Mouse (Mus musculus): ENCODE measurements around the gene Mnx1. TPM values are rescaled to one million over a fixed set of nuclear protein-coding genes. Genes with fewer than 3 reads are reported as not detected.

Gene Mnx1
- not detected in 2 replicates for polyA plus RNA-seq (2012)

DNA sequence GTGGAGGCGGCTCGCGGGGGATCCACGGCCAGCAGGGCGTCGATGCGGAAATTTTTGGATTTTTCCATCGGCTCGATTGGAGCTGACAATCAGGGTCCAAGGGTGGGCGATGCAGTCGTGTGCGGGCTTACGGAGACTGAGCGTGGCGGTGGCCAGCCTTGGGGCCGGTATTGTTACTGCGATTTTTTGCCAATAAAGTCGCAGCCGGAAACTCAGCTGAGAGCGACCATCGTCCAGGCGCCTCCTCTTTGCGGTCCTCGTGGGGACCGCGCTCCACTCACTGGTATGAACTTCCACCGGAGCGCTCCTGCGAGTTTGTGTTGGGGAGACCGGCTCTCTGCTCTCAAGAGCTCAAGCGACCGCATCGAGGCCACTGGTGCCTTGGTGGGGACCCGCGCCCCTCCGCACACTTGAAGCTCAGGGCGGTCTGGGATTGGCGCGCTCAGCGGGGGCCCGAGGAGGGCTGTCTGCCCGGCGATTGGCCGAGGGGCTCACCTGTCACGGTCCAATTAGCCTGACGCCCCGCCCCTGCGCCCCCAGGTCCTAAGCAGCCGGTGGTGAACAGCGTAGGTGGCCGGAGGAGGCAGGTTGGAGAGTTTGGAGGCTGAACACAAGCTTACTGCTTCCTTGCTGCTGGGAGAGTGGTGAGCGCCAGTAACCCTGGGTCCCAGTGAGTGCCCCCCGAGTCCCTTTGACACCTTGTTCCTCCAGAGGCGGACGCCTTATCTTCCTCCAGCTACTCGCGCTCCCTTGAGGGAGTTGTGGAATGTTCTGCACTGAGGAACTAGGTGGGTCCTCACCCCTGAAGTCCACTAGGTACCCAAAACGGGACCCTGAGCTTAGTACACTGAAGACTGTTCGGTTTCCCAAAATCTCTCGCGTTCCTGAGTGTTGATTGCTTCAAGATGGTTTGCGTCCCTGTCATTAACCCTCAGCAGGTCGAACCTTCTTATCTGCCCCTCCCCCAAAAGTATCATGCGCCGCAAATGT is at the start of gene Mnx1:
Gene Mnx1 (minus strand): TSS at position 263 of the 990 bp plus-strand sequence.
- no peak for TF ChIP-seq GATA1 (IDR thresholded peaks at IDR 0.05; ENCODE audit: low read length)

DNA sequence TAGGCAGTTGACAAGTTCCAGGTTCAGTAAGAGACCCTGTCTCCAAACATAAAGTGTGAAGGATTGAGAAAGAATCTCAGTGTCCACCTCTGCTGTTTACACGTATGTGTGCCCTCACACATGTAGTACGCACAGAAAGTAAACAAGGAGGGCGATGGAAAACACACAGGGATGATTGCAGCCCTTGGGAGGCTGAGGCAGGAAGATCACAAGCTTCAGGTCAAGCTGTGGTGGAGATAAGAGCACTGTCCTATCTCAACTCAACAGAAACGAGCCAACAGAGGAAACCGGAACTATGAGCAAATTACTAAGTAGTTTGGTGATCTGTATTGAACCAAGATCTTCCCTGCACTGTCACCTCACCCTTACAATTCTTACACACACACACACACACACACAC is 38.2 kb upstream of the Mnx1 start:
- TF ChIP-seq GATA1 (IDR thresholded peaks at IDR 0.05; ENCODE audit: low read length) = peak; percentile 39

DNA sequence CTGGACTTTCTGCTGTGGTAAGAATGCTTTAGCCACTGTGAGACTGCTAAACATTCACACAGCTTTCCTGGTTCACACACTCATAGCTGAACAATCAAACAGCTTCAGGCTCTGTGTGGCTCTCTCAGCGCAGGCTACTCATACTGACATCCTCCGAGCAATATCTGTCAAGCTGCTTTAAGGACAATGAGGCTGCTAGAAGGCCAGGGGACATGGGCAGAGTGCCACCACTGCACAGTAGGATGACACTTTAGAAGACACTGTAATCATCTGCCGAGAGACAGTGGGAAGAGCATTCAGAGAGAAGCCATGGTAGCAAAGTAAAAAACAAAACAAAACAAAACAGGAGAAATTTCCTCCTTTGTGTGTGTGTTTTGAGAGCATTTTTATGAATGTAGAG is 37.6 kb upstream of the Mnx1 start:
- TF ChIP-seq GATA1 (IDR thresholded peaks at IDR 0.05; ENCODE audit: low read length) = no peak

DNA sequence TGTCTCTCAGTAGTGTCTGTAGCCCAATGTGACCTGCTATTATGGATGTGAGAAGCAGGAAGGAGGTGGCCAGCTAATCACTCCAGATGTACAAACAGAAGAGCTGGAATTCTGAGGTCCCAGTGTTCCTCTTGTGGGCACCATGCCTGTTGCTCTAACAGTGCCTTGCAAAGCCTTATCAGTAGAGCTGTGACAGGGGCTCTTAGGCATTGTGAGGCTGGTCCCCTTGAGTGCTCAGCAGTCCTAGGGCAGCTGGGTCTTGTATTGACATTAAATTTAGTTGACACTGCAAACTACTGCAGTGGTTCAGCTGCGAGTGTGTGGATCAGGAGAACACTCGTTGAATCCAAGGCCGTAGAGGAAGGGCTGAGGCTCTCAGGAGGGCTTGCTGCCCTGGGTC is 28.7 kb upstream of the Mnx1 start:
- no peak for TF ChIP-seq GATA1 (IDR thresholded peaks at IDR 0.05; ENCODE audit: low read length)

DNA sequence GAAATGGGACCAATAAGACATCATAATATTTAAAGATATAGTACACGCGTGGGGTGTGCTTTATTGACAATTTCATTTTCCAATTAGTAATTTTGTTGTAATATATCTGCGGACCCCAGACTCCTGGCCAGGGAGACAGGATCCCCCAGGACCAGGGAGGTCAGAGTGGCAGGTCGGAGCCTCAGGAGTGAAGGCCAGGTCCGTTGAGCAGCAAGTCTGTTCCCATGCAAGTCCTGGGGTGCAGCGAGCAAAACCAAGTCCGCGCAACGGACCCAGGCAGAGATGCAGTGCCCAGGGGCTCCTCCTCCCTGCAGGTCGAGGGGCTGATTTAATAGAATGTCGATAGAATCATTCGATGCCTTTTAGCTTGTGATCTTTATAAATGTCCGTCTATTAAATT is 9.1 kb upstream of the Mnx1 start:
- TF ChIP-seq GATA1 (IDR thresholded peaks at IDR 0.05; ENCODE audit: low read length) = no peak

DNA sequence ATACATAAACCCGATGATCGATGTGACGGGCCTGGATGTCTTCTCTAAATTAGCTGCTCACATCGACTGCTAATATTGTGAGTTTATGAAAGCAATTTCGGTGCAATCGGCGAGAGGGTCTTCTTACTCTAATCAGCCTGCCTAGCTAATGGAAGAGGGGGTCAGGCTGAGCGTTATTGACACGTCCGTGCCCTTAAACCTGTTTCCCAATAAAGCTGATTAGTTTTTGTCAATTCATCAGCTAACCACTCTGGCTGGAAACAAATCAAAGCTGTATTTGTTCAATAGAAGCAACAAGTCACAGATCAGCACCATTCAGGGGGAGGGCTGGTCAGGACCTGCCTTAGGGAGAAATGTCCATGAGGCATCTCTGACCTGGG is 7.7 kb upstream of the Mnx1 start:
- TF ChIP-seq GATA1 (IDR thresholded peaks at IDR 0.05; ENCODE audit: low read length) = no peak

DNA sequence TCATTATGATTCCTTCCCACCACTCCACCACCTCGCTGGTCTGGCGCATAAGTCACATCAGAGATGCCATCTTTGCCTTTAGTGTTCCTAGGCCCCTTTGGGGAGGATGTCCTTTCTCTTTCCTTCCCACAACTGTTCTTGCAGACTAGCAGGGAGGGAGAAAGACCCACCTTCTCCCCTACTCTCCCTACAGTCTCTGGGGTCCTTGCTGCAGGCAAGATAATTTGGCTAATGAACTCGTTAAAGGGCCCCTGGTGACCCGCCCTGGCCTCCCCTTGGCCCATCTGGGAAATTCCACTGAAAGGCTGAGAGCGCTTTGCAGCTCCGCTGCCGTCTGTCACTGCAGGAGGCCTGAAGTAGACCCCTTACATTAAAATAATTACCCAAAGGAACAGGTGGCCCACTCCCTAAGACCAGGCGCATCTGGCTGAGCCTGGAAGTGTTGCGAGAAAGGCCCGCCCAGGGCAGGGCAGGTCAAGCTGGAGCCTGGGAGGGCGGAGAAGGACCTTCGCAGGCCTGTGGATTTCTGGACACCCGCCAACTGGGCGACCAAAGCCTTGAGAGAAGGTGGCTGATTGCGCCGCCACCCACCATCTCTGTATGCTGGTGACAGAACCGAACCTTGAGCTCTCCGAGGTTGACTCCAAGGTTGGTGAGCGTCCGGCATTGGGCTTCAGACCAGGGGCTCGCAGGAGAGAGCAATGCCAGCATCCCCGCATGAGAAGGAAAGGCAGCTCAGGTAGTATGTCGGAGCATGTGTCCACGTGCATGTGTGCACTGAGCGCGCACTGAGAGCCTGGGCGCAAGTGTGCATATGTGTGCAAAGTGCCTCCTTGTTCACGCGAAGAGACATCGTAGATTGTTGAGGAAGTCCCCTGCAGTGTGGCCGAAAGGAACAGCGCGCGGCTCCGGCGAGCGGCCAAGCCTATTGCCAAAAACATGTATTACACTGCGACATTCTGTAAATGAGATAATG is 7.0 kb upstream of the Mnx1 start:
- no peak for TF ChIP-seq GATA1 (IDR thresholded peaks at IDR 0.05; ENCODE audit: low read length)

DNA sequence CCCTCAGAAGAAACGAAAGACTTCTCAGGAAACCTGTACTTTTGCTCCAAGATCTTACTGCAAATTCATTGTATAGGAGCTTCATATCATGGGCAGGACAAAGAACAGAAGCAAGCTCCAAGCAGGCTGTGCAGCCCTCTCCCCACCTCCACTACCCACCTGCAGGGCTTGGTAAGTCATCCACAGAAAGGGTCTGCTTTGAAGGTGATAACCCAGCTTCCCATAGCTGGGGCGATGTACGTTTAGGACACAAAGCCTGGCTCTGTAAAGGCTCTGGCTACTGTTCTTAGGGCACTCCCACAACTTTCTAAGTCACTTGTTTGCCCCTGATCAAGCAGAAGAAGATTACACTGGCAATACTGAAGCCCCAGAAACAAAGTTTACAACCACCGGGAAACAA is 5.5 kb upstream of the Mnx1 start:
- no peak for TF ChIP-seq GATA1 (IDR thresholded peaks at IDR 0.05; ENCODE audit: low read length)

DNA sequence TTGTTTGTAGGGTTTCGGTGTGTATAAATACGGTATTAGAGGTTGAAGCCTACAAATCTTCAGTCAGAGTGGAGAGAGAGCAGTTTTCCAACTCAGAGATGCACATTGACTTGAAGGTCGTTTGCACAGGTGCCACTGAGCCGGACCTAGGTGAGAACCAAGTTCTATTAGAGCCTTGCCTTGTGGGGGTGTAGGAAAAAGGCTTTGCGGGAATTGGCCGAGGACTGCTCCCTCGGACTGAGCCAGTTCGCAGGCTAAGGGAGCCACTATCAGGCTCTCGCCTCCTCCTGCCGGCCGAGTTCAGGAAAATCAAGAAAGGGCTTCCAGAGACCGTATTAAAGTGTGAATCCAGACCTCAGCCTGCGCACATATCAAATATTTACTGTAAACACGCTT is 926 bp upstream of the Mnx1 start:
- no peak for TF ChIP-seq GATA1 (IDR thresholded peaks at IDR 0.05; ENCODE audit: low read length)

DNA sequence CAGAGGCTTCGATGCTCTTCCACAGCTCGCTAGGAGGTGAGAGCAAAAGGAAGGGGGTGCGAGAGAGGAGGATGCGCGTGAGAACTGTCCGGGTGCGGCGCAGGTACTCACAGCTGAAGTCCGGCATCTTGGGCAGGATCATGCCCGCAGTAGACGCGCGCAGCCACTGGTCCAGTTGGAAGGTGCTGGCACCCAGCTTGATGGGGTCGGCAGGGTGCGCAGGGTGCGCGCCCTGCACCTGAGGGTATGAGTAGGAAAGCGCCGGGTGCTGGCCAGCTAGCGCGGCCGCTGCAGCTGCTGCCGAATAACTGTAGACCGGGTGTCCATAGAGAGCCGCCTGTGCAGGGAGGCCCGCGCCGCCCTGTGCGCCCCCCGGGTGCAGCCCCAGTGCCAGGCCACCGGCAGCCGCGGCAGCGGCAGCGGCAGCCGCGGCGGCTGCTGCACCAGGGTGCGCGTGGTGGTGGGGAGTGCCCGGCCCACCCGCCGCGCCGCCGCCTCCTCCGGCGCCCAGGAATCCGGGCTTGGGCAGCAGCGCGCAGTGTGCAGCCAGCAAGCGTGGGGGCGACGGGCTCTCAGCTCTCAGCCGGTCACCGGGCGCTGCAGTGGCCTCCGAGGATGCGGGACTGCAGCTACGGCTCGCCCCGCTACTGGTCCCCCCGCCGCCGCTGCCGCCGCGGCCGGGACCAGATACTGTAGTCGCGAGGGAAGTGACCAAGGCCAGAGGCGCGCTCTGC is 629 bp downstream of the Mnx1 start:
- TF ChIP-seq GATA1 (IDR thresholded peaks at IDR 0.05; ENCODE audit: low read length) = no peak

DNA sequence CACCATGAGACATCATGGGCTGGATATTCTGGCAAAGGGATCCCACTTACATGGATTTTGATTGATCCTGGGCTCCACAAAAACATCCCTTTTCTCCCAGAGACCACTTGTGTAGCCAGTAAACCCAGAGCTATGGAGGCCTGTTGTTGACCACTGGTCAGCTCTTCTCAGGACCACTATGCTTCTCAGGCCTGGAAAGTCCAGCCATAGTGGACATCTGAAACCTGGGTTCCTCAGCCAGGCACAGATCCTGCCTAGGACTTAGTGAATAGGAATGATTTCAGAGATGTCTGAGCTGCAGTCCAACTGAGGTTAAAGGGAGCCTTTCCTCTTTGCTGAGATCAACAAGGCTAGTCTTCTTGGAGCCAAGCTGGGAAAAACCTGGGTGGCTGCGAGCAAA is 2.2 kb downstream of the Mnx1 start:
- TF ChIP-seq GATA1 (IDR thresholded peaks at IDR 0.05; ENCODE audit: low read length) = no peak

DNA sequence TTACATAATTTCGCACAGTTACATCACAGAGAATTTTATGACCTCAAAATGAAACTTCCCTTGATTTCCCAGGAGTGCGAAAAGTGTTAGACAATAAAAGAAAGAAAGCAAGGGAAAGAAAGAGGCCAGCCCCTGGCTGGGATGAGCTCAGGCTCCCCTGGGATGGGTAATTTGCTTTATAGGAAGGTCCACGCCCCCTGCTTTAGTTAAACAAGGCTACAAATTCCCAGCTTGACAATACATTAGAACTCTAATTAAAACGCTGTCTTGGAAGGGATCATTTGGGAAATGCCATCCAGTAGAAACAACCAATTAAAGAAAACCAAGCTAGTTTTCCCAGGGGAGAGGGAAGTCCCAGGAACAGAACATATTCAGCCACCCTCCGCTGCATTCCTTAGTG is 2.7 kb downstream of the Mnx1 start:
- no peak for TF ChIP-seq GATA1 (IDR thresholded peaks at IDR 0.05; ENCODE audit: low read length)

DNA sequence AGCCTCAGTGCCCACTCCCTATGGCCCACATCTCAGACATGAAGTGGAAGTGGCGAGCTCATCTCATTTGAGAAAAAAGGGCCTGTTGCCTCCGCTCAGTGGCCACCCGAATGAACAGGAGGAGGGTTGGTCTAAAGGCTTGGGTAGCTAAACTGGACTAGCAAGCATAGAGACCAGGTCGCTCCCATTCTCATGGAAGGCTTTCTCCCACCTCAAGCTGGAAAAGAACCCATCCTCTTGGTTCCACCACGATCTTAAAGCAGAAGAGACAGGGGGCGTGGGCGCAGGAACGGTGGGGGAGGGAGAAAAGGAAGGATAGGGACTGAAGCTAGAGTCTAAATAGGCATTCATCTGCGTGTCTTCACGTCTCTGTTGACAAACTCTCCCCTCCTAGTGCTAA is 3.2 kb downstream of the Mnx1 start:
- no peak for TF ChIP-seq GATA1 (IDR thresholded peaks at IDR 0.05; ENCODE audit: low read length)

DNA sequence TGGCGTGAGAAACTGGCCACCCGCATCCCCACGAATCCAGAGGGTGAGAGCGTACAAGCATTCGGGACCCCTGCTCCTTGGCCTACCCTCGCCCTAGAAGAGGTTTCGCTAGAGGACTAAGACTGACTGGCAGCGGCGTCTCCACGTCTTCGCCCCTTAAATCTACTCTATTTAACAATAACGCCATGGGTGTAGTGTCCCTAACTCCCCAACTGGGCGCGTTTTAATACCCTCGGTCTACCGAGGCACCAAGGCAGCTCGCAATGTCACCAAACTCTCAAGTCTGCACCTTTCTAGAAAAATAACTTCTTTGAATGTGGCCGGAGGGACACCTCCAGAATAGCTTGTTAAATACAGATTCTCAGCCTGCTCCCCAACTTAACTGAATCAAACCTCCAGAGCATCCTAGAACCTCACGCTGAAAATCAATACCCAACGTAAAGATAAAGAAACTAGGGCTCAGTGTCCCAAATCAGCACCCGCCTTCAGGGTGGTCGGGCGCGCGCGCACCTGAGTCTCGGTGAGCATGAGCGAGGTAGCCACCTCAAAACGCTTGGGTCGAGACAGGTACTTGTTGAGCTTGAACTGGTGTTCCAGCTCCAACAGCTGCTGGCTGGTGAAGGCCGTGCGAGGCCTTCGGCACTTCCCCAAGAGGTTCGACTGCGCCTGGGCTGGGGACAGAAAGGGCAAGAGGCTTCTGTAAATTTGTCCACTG is 3.9 kb downstream of the Mnx1 start:
- TF ChIP-seq GATA1 (IDR thresholded peaks at IDR 0.05; ENCODE audit: low read length) = no peak
